ENCODE assay signal across 14 mouse cellular contexts in genomic region chr5:105983131-105983530, GRCm38 (mm10).
"Had no signal": no experiment of that assay in that cellular context is flagged by ENCODE, and none has a peak within 500 bp of the region (broad histone marks: within the 10 kb centered on the region; RNA-seq: fewer than 3 reads in every experiment).

No protein-coding gene starts in this region.

- ATAC-seq: intestine, embryonic 15.5 days; liver, postnatal 0 days; lung, postnatal 0 days; midbrain, embryonic 13.5 days; midbrain, embryonic 16.5 days had no signal

- DNase-seq: kidney, adult 11 months; kidney, adult 8-10 months; kidney, postnatal 10 days; kidney, postnatal 36 days; liver, postnatal 0 days; lung, embryonic 14.5 days; lung, postnatal 36 days; retina, postnatal 1 day; thymus, adult 2 months; thymus, postnatal 25 days had no signal
